Mouse (Mus musculus) hindbrain, postnatal 0 days (tissue): ENCODE measurements around the gene 4933405O20Rik. TPM values are rescaled to one million over a fixed set of nuclear protein-coding genes. Genes with fewer than 3 reads are reported as not detected.

Experiments
- ATAC-seq: fragments of 200-750 bp; cut with Nextera tagmentation; 2 replicates; pipeline ENCODE4 v1.8.0; 2017; ENCODE audit warnings: mild to moderate bottlenecking, moderate TSS enrichment, moderate library complexity
- DNase-seq: peaks from one replicate; pipeline ENCODE4 v3.0.0-alpha.2; 2015; ENCODE audit warnings: low spot score
- H3K27ac ChIP-seq: fragments of 300-500 bp; sonication (generic); 2 replicates; pipeline ENCODE4 v1.5.1; 2014; ENCODE audit warnings: mild to moderate bottlenecking
- H3K27me3 ChIP-seq: fragments of 300-500 bp; sonication (generic); 2 replicates; pipeline ENCODE4 v1.6.1; 2014; ENCODE audit warnings: low read length, mixed read lengths; ENCODE audit not compliant: insufficient read depth
- H3K36me3 ChIP-seq: fragments of 300-500 bp; sonication (generic); 2 replicates; pipeline ENCODE4 v1.6.1; 2014; ENCODE audit warnings: low read length, mixed read lengths; ENCODE audit not compliant: insufficient read depth
- H3K4me1 ChIP-seq: fragments of 300-500 bp; sonication (generic); 2 replicates; pipeline ENCODE4 v1.6.1; 2014; ENCODE audit warnings: antibody characterized with exemption, low read length, mixed read lengths; ENCODE audit not compliant: insufficient read depth
- H3K4me2 ChIP-seq: fragments of 300-500 bp; sonication (generic); 2 replicates; pipeline ENCODE4 v1.6.1; 2014; ENCODE audit warnings: low read depth, mild to moderate bottlenecking, low read length, moderate library complexity, mixed read lengths
- H3K4me3 ChIP-seq: fragments of 300-500 bp; sonication (generic); 2 replicates; pipeline ENCODE4 v1.5.1; 2014; ENCODE audit warnings: low read length
- H3K9ac ChIP-seq: fragments of 300-500 bp; sonication (generic); replicated peaks from 2 replicates; pipeline ENCODE4 v1.6.1; 2014; ENCODE audit warnings: mild to moderate bottlenecking, low read length, moderate library complexity, mixed read lengths
- H3K9me3 ChIP-seq: fragments of 300-500 bp; sonication (generic); 2 replicates; pipeline ENCODE4 v1.6.1; 2016; ENCODE audit warnings: low read length, mixed read lengths
- CTCF ChIP-seq: IDR thresholded peaks from 2 replicates; pipeline ENCODE4 v1.5.1; 2016; ENCODE audit warnings: antibody characterized with exemption, control low read depth, low read depth
- WGBS: fragments of 180-500 bp; shearing (Covaris S2); extraction: QIAGEN DNeasy Blood & Tissue Kit; methylation state at CpG from one replicate; pipeline ENCODE4 v1.1.7; 2014; 5-methylcytosine and 5-hydroxymethylcytosine counted together
- polyA plus RNA-seq: library from polyadenylated mRNA; unstranded; fragments of >200 nt; fragmentation: Nextera tagmentation; extraction: Ambion mirVana; gene quantifications from 2 replicates; pipeline ENCODE4 v1.2.1, GENCODE M21; 2015
- total RNA-seq: library from RNA; depleted of rRNA; stranded (reverse); fragments of >200 nt; gene quantifications from 2 replicates; pipeline ENCODE4 v1.2.3, GENCODE M21; 2014; rRNA removed

Gene 4933405O20Rik
- not detected in 2 replicates for total RNA-seq
- polyA plus RNA-seq: not detected in 2 replicates

- H3K4me2 ChIP-seq: no peak within 1 kb of the TSS
- ATAC-seq (no peak), DNase-seq (no peak)
- H3K9me3 ChIP-seq: no peaks in the 10 kb centered on the region
- H3K27ac ChIP-seq: no peak within 1 kb of the TSS
- no peaks in the 10 kb centered on the region for H3K27me3 ChIP-seq
- H3K4me1 ChIP-seq: no peaks in the 10 kb centered on the region
- 72% methylated on average over 3 of the region's 3 CpGs for WGBS
- no peak within 1 kb of the TSS for H3K4me3 ChIP-seq
- TF ChIP-seq CTCF: no peak
- no peaks in the 10 kb centered on the region for H3K36me3 ChIP-seq
- H3K9ac ChIP-seq: no peak within 1 kb of the TSS
Observed at GRCm38 (mm10) chr7:50598890-50599289, at the start of gene 4933405O20Rik. TSS of gene 4933405O20Rik (plus strand) at chr7:50599190.

- Histone ChIP-seq H3K4me1 (no peaks in the 10 kb centered on the region), H3K9me3 (no peaks in the 10 kb centered on the region), H3K9ac (no peak overlapping the region), H3K27ac (no peak overlapping the region), H3K36me3 (no peaks in the 10 kb centered on the region), H3K27me3 (no peaks in the 10 kb centered on the region), H3K4me2 (no peak overlapping the region), H3K4me3 (no peak overlapping the region)
- TF ChIP-seq CTCF: no peak
- DNase-seq (no peak), ATAC-seq (no peak)
- WGBS: 63% methylated on average over 3 of the region's 3 CpGs
Observed at GRCm38 (mm10) chr7:50549572-50549971, 49.4 kb upstream of the 4933405O20Rik start.

GRCm38 (mm10) chr7:50551426-50551825, 47.6 kb upstream of the 4933405O20Rik start:
- Histone ChIP-seq H3K9ac (no peak overlapping the region), H3K4me2 (no peak overlapping the region), H3K27ac (no peak overlapping the region), H3K4me1 (no peaks in the 10 kb centered on the region), H3K27me3 (no peaks in the 10 kb centered on the region), H3K9me3 (no peaks in the 10 kb centered on the region), H3K4me3 (no peak overlapping the region), H3K36me3 (no peaks in the 10 kb centered on the region)
- TF ChIP-seq CTCF: no peak
- ATAC-seq: no peak
- WGBS: 78% methylated on average over 4 of the region's 4 CpGs
- no peak for DNase-seq

- WGBS: 80% methylated on average over 3 of the region's 3 CpGs
Observed at GRCm38 (mm10) chr7:50562708-50563107, 36.3 kb upstream of the 4933405O20Rik start.

GRCm38 (mm10) chr7:50573841-50574240, 25.1 kb upstream of the 4933405O20Rik start:
- Histone ChIP-seq H3K4me3 (no peak overlapping the region), H3K4me2 (no peak overlapping the region), H3K27me3 (no peaks in the 10 kb centered on the region), H3K36me3 (no peaks in the 10 kb centered on the region), H3K9me3 (no peaks in the 10 kb centered on the region), H3K9ac (no peak overlapping the region), H3K4me1 (no peaks in the 10 kb centered on the region), H3K27ac (no peak overlapping the region)
- no peak for ATAC-seq
- DNase-seq: no peak
- no peak for TF ChIP-seq CTCF
- 53% methylated on average over 7 of the region's 7 CpGs for WGBS

More at GRCm38 (mm10) chr7:50562708-50563107, 36.3 kb upstream of the 4933405O20Rik start:
- Histone ChIP-seq H3K36me3 (no peaks in the 10 kb centered on the region), H3K27me3 (no peaks in the 10 kb centered on the region), H3K4me1 (no peaks in the 10 kb centered on the region), H3K27ac (no peak overlapping the region), H3K4me3 (no peak overlapping the region), H3K4me2 (no peak overlapping the region), H3K9me3 (no peaks in the 10 kb centered on the region), H3K9ac (no peak overlapping the region)
- TF ChIP-seq CTCF: no peak
- ATAC-seq (no peak), DNase-seq (no peak)

GRCm38 (mm10) chr7:50588642-50589424, 10.2 kb upstream of the 4933405O20Rik start:
- TF ChIP-seq CTCF: no peak
- no peaks in the 10 kb centered on the region for H3K4me1 ChIP-seq
- no peaks in the 10 kb centered on the region for H3K27me3 ChIP-seq
- ATAC-seq (peak; percentile 68), DNase-seq (peak; percentile 51)
- 39% methylated on average over 8 of the region's 8 CpGs for WGBS
- H3K4me3 ChIP-seq: no peak overlapping the region
- no peak overlapping the region for H3K27ac ChIP-seq
- 0 out of 2 replicates have a peak overlapping the region, but pooled peaks have one; percentile 7 for H3K4me2 ChIP-seq
- no peaks in the 10 kb centered on the region for H3K36me3 ChIP-seq
- H3K9ac ChIP-seq: no peak overlapping the region
- H3K9me3 ChIP-seq: no peaks in the 10 kb centered on the region

- H3K9me3 ChIP-seq: no peaks in the 10 kb centered on the region
- H3K36me3 ChIP-seq: no peaks in the 10 kb centered on the region
- TF ChIP-seq CTCF: no peak
- no peak overlapping the region for H3K27ac ChIP-seq
- H3K4me1 ChIP-seq: no peaks in the 10 kb centered on the region
- peak; percentile 5 for DNase-seq
- 39% methylated on average over 2 of the region's 2 CpGs for WGBS
- H3K9ac ChIP-seq: no peak overlapping the region
- H3K4me3 ChIP-seq: no peak overlapping the region
- no peak for ATAC-seq
- H3K27me3 ChIP-seq: no peaks in the 10 kb centered on the region
- no peak overlapping the region for H3K4me2 ChIP-seq
Observed at GRCm38 (mm10) chr7:50614101-50614500, 15.1 kb downstream of the 4933405O20Rik start.
